Mouse (Mus musculus) myocyte (in vitro differentiated cells): ENCODE results near the gene Pank1. TPM values are rescaled to one million over a fixed set of nuclear protein-coding genes. Genes with fewer than 3 reads are reported as not detected.

Source experiments
- H3K27me3 ChIP-seq: one replicate; pipeline ENCODE4 v1.6.1; 2011; ENCODE audit not compliant: control insufficient read depth, insufficient read depth, insufficient read length
- H3K36me3 ChIP-seq: one replicate; pipeline ENCODE4 v1.6.1; 2011; ENCODE audit not compliant: control insufficient read depth, insufficient read depth
- H3K4me2 ChIP-seq: one replicate; pipeline ENCODE4 v1.6.1; 2011; ENCODE audit warnings: low read depth, control low read depth
- H3K4me3 ChIP-seq: one replicate; pipeline ENCODE4 v1.5.1; 2011; ENCODE audit warnings: mild to moderate bottlenecking, control low read depth, moderate library complexity
- H3K79me2 ChIP-seq: one replicate; pipeline ENCODE4 v1.6.1; 2011; ENCODE audit not compliant: control insufficient read depth, insufficient read depth
- H3ac ChIP-seq: one replicate; pipeline ENCODE4 v1.6.1; 2011; ENCODE audit not compliant: control insufficient read depth, insufficient read length
- CEBPB ChIP-seq: IDR thresholded peaks from 2 replicates; pipeline ENCODE4 v1.6.1; 2011; ENCODE audit warnings: mild to moderate bottlenecking, moderate library complexity; ENCODE audit not compliant: poor library complexity, insufficient read depth, severe bottlenecking
- E2F4 ChIP-seq: IDR thresholded peaks from one replicate; pipeline ENCODE4 v1.6.1; 2011; ENCODE audit warnings: mild to moderate bottlenecking, control low read depth, moderate library complexity; ENCODE audit not compliant: insufficient read depth
- MAX ChIP-seq: IDR thresholded peaks from one replicate; pipeline ENCODE4 v1.6.1; 2011; ENCODE audit warnings: low read depth, mild to moderate bottlenecking, control low read depth
- MYOD1 ChIP-seq, 3 experiments: IDR thresholded peaks; one replicate each; pipeline ENCODE4 v1.6.1; 2011; ENCODE audit warnings: control low read depth in 2 of 3, low read depth in 2 of 3, mild to moderate bottlenecking in 2 of 3, moderate library complexity in 1 of 3; ENCODE audit not compliant: insufficient read length in 2 of 3, control insufficient read depth in 1 of 3
- MYOG ChIP-seq, 3 experiments: IDR thresholded peaks; one replicate each; pipeline ENCODE4 v1.6.1; 2011; ENCODE audit warnings: control low read depth in 2 of 3, low read depth in 2 of 3, mild to moderate bottlenecking in 2 of 3; ENCODE audit not compliant: insufficient read length in 2 of 3, control insufficient read depth in 1 of 3, insufficient read depth in 1 of 3
- POLR2A ChIP-seq: IDR thresholded peaks from one replicate; pipeline ENCODE4 v1.6.1; 2011; ENCODE audit warnings: low read depth, mild to moderate bottlenecking, control low read depth, moderate library complexity; ENCODE audit not compliant: insufficient read length
- POLR2AphosphoS2 ChIP-seq: IDR thresholded peaks from one replicate; pipeline ENCODE4 v1.6.1; 2011; ENCODE audit warnings: low read depth, control low read depth; ENCODE audit not compliant: insufficient read length
- REST ChIP-seq: IDR thresholded peaks from one replicate; pipeline ENCODE4 v1.6.1; 2011; ENCODE audit warnings: mild to moderate bottlenecking, control low read depth, moderate library complexity; ENCODE audit not compliant: insufficient read depth, insufficient read length
- SRF ChIP-seq: IDR thresholded peaks from one replicate; pipeline ENCODE4 v1.6.1; 2011; ENCODE audit warnings: low read depth; ENCODE audit not compliant: control insufficient read depth, insufficient read length
- TCF12 ChIP-seq: IDR thresholded peaks from one replicate; pipeline ENCODE4 v1.6.1; 2011; ENCODE audit warnings: mild to moderate bottlenecking, control low read depth; ENCODE audit not compliant: poor library complexity, insufficient read depth, severe bottlenecking
- TCF3 ChIP-seq: IDR thresholded peaks from one replicate; pipeline ENCODE4 v1.6.1; 2011; ENCODE audit warnings: low read depth, control low read depth; ENCODE audit not compliant: insufficient read length
- USF1 ChIP-seq: IDR thresholded peaks from one replicate; pipeline ENCODE4 v1.6.1; 2011; ENCODE audit warnings: low read depth, mild to moderate bottlenecking, control low read depth, moderate library complexity
- polyA plus RNA-seq: library from polyadenylated mRNA; unstranded; fragments of >200 nt; fragmentation: generic; extraction: Trizol; gene quantifications from one replicate; pipeline ENCODE4 v1.2.1, GENCODE M21; 2012; ENCODE audit warnings: missing spikeins

The Pank1 gene
- polyA plus RNA-seq, 1 experiment: 3.5 TPM

- H3K4me3 ChIP-seq: no peak overlapping the region
- H3K36me3 ChIP-seq: no peaks in the 10 kb centered on the region
- TF ChIP-seq MAX (no peak), POLR2AphosphoS2 (no peak), TCF3 (no peak), MYOG (IDR thresholded peaks at IDR 0.05; ENCODE audit: control insufficient read depth in 1 of 3, insufficient read depth in 1 of 3, insufficient read length in 2 of 3, low read depth in 2 of 3) (no peak), POLR2A (no peak), TCF12 (no peak), USF1 (no peak), SRF (no peak), E2F4 (no peak), CEBPB (no peak), REST (no peak), MYOD1 (IDR thresholded peaks at IDR 0.05; ENCODE audit: control insufficient read depth in 1 of 3, insufficient read length in 2 of 3, low read depth in 2 of 3) (no peak)
- H3K27me3 ChIP-seq: no peaks in the 10 kb centered on the region
- peaks cover 19% of the 10 kb centered on the region for H3K79me2 ChIP-seq
- no peak overlapping the region for H3K4me2 ChIP-seq
- H3ac ChIP-seq: no peak overlapping the region
Observed at GRCm38 (mm10) chr19:34848164-34848563, 31.1 kb downstream of the Pank1 start.

DNA sequence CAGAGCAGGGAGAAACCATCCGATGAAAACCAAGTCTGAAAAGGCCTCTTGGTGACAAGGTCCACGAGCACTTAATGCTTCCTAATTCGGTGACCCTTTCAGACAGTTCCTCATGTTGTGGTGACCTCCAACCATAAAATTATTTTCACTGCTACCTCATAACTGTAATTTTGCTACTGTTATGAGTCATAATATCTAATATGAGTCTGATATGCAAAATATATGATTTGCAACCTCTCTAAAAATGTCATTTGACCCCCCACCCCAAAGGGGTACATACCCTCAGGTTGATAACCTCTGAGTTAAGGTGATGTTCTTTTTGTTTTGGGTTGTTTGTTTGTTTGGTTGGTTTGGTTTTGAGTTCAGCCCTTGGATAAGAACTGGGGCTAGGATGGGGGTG is 32.2 kb downstream of the Pank1 start:
- Histone ChIP-seq H3ac (no peak overlapping the region), H3K4me3 (peak overlapping the region; percentile 18), H3K27me3 (no peaks in the 10 kb centered on the region), H3K79me2 (peaks cover 10% of the 10 kb centered on the region), H3K36me3 (no peaks in the 10 kb centered on the region), H3K4me2 (peak overlapping the region; percentile 84)
- TF ChIP-seq TCF3 (no peak), E2F4 (no peak), TCF12 (no peak), MYOG (IDR thresholded peaks at IDR 0.05; ENCODE audit: control insufficient read depth in 1 of 3, insufficient read depth in 1 of 3, insufficient read length in 2 of 3, low read depth in 2 of 3) (no peak), USF1 (no peak), SRF (no peak), CEBPB (no peak), POLR2A (no peak), MAX (no peak), REST (no peak), POLR2AphosphoS2 (no peak), MYOD1 (IDR thresholded peaks at IDR 0.05; ENCODE audit: control insufficient read depth in 1 of 3, insufficient read length in 2 of 3, low read depth in 2 of 3) (no peak)

- Histone ChIP-seq H3K4me3 (peak overlapping the region; percentile 18), H3K36me3 (no peaks in the 10 kb centered on the region), H3ac (no peak overlapping the region), H3K27me3 (no peaks in the 10 kb centered on the region), H3K79me2 (peaks cover 9% of the 10 kb centered on the region), H3K4me2 (peak overlapping the region; percentile 84)
- TF ChIP-seq REST (no peak), POLR2A (peak; percentile 17)
Observed at GRCm38 (mm10) chr19:34846508-34847038, 32.7 kb downstream of the Pank1 start.

DNA sequence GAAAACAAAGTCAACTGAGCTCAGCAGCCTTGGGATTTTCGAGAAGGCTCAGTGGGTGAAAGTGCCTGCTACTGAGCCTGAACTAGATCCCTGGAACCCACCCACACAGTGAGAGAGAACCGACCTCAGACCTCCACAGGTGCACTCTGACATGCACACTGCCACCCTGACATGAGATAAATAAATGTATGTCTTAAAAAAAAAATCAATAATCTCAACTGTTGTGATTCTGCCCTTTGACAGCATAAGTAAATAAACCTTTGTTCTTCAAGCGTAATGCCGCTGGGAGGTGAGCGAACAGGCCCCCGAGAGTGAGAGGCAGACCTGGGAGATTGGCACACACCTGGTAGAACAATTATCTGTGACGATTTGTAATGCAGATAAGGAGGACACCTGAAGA is 33.2 kb downstream of the Pank1 start:
- peak overlapping the region; percentile 84 for H3K4me2 ChIP-seq
- TF ChIP-seq REST (no peak), CEBPB (no peak), MYOG (IDR thresholded peaks at IDR 0.05; ENCODE audit: control insufficient read depth in 1 of 3, insufficient read depth in 1 of 3, insufficient read length in 2 of 3, low read depth in 2 of 3) (no peak), POLR2A (no peak), MYOD1 (IDR thresholded peaks at IDR 0.05; ENCODE audit: control insufficient read depth in 1 of 3, insufficient read length in 2 of 3, low read depth in 2 of 3) (no peak), TCF3 (no peak), MAX (no peak), TCF12 (no peak), POLR2AphosphoS2 (no peak), SRF (no peak), USF1 (no peak), E2F4 (no peak)
- H3K79me2 ChIP-seq: peaks cover 9% of the 10 kb centered on the region
- no peaks in the 10 kb centered on the region for H3K27me3 ChIP-seq
- no peak overlapping the region for H3ac ChIP-seq
- no peaks in the 10 kb centered on the region for H3K36me3 ChIP-seq
- H3K4me3 ChIP-seq: peak overlapping the region; percentile 18

DNA sequence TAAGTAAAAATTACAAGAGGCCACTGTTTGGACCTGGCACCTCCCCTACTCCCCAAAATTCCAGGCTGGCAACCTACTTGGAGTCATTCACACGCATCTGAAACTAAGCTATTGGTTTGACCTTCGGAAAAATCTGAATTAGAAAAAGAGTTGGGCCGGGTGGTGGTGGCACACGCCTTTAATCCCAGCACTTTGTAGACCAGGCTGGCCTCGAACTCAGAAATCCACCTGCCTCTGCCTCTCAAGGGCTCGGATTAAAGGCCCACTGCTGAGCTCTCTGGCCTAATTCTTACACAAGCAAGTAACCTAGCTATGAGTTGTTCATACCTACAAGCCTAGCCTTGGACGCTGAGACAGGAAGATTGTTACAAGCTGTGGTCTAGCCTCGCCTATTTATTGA is 33.9 kb downstream of the Pank1 start:
- Histone ChIP-seq H3K27me3 (no peaks in the 10 kb centered on the region), H3ac (no peak overlapping the region), H3K4me2 (no peak overlapping the region), H3K4me3 (no peak overlapping the region), H3K79me2 (peaks cover 9% of the 10 kb centered on the region), H3K36me3 (no peaks in the 10 kb centered on the region)
- TF ChIP-seq POLR2AphosphoS2 (no peak), MAX (no peak), MYOG (IDR thresholded peaks at IDR 0.05; ENCODE audit: control insufficient read depth in 1 of 3, insufficient read depth in 1 of 3, insufficient read length in 2 of 3, low read depth in 2 of 3) (no peak), TCF12 (no peak), SRF (no peak), E2F4 (no peak), CEBPB (no peak), REST (no peak), USF1 (no peak), TCF3 (no peak), MYOD1 (IDR thresholded peaks at IDR 0.05; ENCODE audit: control insufficient read depth in 1 of 3, insufficient read length in 2 of 3, low read depth in 2 of 3) (no peak)
